Mouse (Mus musculus) liver, embryonic 14.5 days (tissue): ENCODE measurements around the gene Ccdc65. TPM values are rescaled to one million over a fixed set of nuclear protein-coding genes. Genes with fewer than 3 reads are reported as not detected.

Experiments
- ATAC-seq: fragments of 200-750 bp; cut with Nextera tagmentation; 2 replicates; pipeline ENCODE4 v1.8.0; 2017; ENCODE audit warnings: moderate number of reproducible peaks, mild to moderate bottlenecking, moderate library complexity; ENCODE audit not compliant: insufficient read depth
- DNase-seq, 3 experiments: peaks; one replicate each; pipeline ENCODE4 v3.0.0-alpha.2; 2012 to 2013; ENCODE audit warnings: low read depth in 3 of 3, low spot score in 3 of 3
- H3K27ac ChIP-seq: fragments of 300-500 bp; sonication (generic); 2 replicates; pipeline ENCODE4 v1.5.1; 2014; ENCODE audit warnings: moderate library complexity, mild to moderate bottlenecking, control low read depth, inconsistent platforms
- H3K27me3 ChIP-seq: fragments of 300-500 bp; sonication (generic); 2 replicates; pipeline ENCODE4 v1.6.1; 2014; ENCODE audit warnings: mild to moderate bottlenecking, low read length, moderate library complexity; ENCODE audit not compliant: control insufficient read depth, insufficient read depth
- H3K36me3 ChIP-seq: fragments of 300-500 bp; sonication (generic); replicated peaks from 2 replicates; pipeline ENCODE4 v1.6.1; 2014; ENCODE audit warnings: low read depth; ENCODE audit not compliant: control insufficient read depth, insufficient read depth
- H3K4me1 ChIP-seq, 2 experiments: fragments of 200-500 bp in 1 of 2; fragments of 300-500 bp in 1 of 2; sonication (generic) in 1 of 2; replicated peaks; 2 replicates each; pipeline ENCODE4 v1.6.1; 2012 to 2014; ENCODE audit warnings: antibody characterized with exemption in 1 of 2, inconsistent platforms in 1 of 2, low read length in 1 of 2; ENCODE audit not compliant: control insufficient read depth in 2 of 2, insufficient read depth in 2 of 2
- H3K4me2 ChIP-seq: fragments of 300-500 bp; sonication (generic); 2 replicates; pipeline ENCODE4 v1.6.1; 2014; ENCODE audit warnings: low read depth, mild to moderate bottlenecking, control low read depth, moderate library complexity
- H3K4me3 ChIP-seq, 2 experiments: fragments of 200-500 bp in 1 of 2; fragments of 300-500 bp in 1 of 2; sonication (generic) in 1 of 2; 2 replicates each; pipeline ENCODE4 v1.5.1; 2012 to 2014; ENCODE audit warnings: low read depth in 2 of 2, low read length in 2 of 2, mild to moderate bottlenecking in 2 of 2, control low read depth in 1 of 2, inconsistent platforms in 1 of 2, moderate library complexity in 1 of 2; ENCODE audit not compliant: insufficient read depth in 1 of 2
- H3K9ac ChIP-seq: fragments of 300-500 bp; sonication (generic); replicated peaks from 2 replicates; pipeline ENCODE4 v1.6.1; 2014; ENCODE audit warnings: mild to moderate bottlenecking, control low read depth, moderate library complexity
- H3K9me3 ChIP-seq: fragments of 300-500 bp; sonication (generic); 2 replicates; pipeline ENCODE4 v1.6.1; 2016; ENCODE audit warnings: low read length, mixed read lengths; ENCODE audit not compliant: control insufficient read depth
- CTCF ChIP-seq: IDR thresholded peaks from 2 replicates; pipeline ENCODE4 v1.5.1; 2016; ENCODE audit warnings: antibody characterized with exemption, low read depth, control low read depth
- EP300 ChIP-seq: IDR thresholded peaks from 2 replicates; pipeline ENCODE4 v1.6.1; 2016; ENCODE audit warnings: antibody characterized with exemption, low read depth
- WGBS: fragments of 180-500 bp; shearing (Covaris S2); extraction: QIAGEN DNeasy Blood & Tissue Kit; methylation state at CpG from one replicate; pipeline ENCODE4 v1.1.7; 2014; ENCODE audit not compliant: insufficient replicate concordance; 5-methylcytosine and 5-hydroxymethylcytosine counted together
- polyA plus RNA-seq, 2 experiments: library from polyadenylated mRNA; depleted of rRNA in 1 of 2; stranded (reverse) in 1 of 2; unstranded in 1 of 2; fragments of >200 nt; fragmentation: Nextera tagmentation in 1 of 2; extraction: Ambion mirVana in 1 of 2; gene quantifications; 2 replicates each; pipeline versions ENCODE4 v1.2.1 to v1.2.3; 2012 to 2014

The Ccdc65 gene
- 0.01 TPM in 1 of 2 replicates, not detected in the other for polyA plus RNA-seq (2012; rRNA removed)
- not detected in 2 replicates for polyA plus RNA-seq (2014; fragmentation: Nextera tagmentation; extraction: Ambion mirVana)

GRCm38 (mm10) chr15:98707766-98708372, at the start of gene Ccdc65:
Ccdc65 (plus strand) TSS chr15:98708207.
- Histone ChIP-seq H3K27me3 (peaks cover 7% of the 10 kb centered on the region), H3K9me3 (no peaks in the 10 kb centered on the region), H3K9ac (no peak within 1 kb of the TSS), H3K4me1 (0 out of 4 replicates have a peak, but pooled peaks cover 0 to 3% of the 10 kb centered on the region in 2 experiments), H3K36me3 (no peaks in the 10 kb centered on the region), H3K27ac (no peak within 1 kb of the TSS), H3K4me3 (peak within 1 kb of the TSS in 1 of 2 experiments; percentile 43; a peak in 2 of 4 replicates), H3K4me2 (peak within 1 kb of the TSS; percentile 52)
- DNase-seq: peak; percentile 57 to 66 (median 59)
- ATAC-seq: no peak
- 15% methylated on average over 16 of the region's 16 CpGs for WGBS
- TF ChIP-seq CTCF (peak; percentile 75), EP300 (no peak)

- Histone ChIP-seq H3K9ac (peak overlapping the region; percentile 97), H3K27ac (peak overlapping the region; percentile 83), H3K4me2 (peak overlapping the region; percentile 88), H3K4me1 (peaks cover 0 to 4% of the 10 kb centered on the region in 2 experiments; a peak in 1 of 4 replicates), H3K9me3 (no peaks in the 10 kb centered on the region), H3K27me3 (no peaks in the 10 kb centered on the region; the same call in 1 of the 2 replicates), H3K4me3 (peak overlapping the region; percentile 90 to 95), H3K36me3 (peaks cover 23% of the 10 kb centered on the region)
- peak; percentile 48 to 60 (median 57) for DNase-seq
- TF ChIP-seq CTCF (no peak), EP300 (no peak)
- under 1% methylated on average over 14 of the region's 14 CpGs for WGBS
- ATAC-seq: peak; percentile 42; the same call in 1 of the 2 replicates
Measured at GRCm38 (mm10) chr15:98662198-98662566, 45.8 kb upstream of the Ccdc65 start.

- peak within 1 kb of the TSS; percentile 90 to 95 for H3K4me3 ChIP-seq
- 3% methylated on average over 47 of the region's 48 CpGs for WGBS
- no peaks in the 10 kb centered on the region; the same call in 1 of the 2 replicates for H3K27me3 ChIP-seq
- TF ChIP-seq EP300 (no peak), CTCF (no peak)
- ATAC-seq: peak; percentile 95
- peak within 1 kb of the TSS; percentile 88 for H3K4me2 ChIP-seq
- peak; percentile 91 to 94 (median 93) for DNase-seq
- peak within 1 kb of the TSS; percentile 83 for H3K27ac ChIP-seq
- H3K9ac ChIP-seq: peak within 1 kb of the TSS; percentile 97
- H3K9me3 ChIP-seq: no peaks in the 10 kb centered on the region
- H3K36me3 ChIP-seq: peaks cover 16% of the 10 kb centered on the region
- peaks cover 0 to 4% of the 10 kb centered on the region in 2 experiments; a peak in 1 of 4 replicates for H3K4me1 ChIP-seq
Measured at GRCm38 (mm10) chr15:98662567-98663545, 45.2 kb upstream of the Ccdc65 start, which contains the start of gene Ddx23. Ddx23 (minus strand) TSS chr15:98662894.

- Histone ChIP-seq H3K9me3 (no peaks in the 10 kb centered on the region), H3K27ac (no peak overlapping the region), H3K4me2 (no peak overlapping the region), H3K36me3 (peaks cover 3% of the 10 kb centered on the region; the same call in 1 of the 2 replicates), H3K9ac (no peak overlapping the region), H3K4me1 (peaks cover 0 to 4% of the 10 kb centered on the region in 2 experiments; a peak in 1 of 4 replicates), H3K27me3 (no peaks in the 10 kb centered on the region; the same call in 1 of the 2 replicates), H3K4me3 (no peak overlapping the region)
- 63% methylated on average over 11 of the region's 11 CpGs for WGBS
- ATAC-seq: no peak
- no peak for DNase-seq
- TF ChIP-seq EP300: no peak
- TF ChIP-seq CTCF: peak; percentile 34; the same call in 1 of the 2 replicates
Measured at GRCm38 (mm10) chr15:98664042-98664907, 43.7 kb upstream of the Ccdc65 start.
